Comparison of ENCODE assay signal across 12 mouse cellular contexts in the genomic region with DNA sequence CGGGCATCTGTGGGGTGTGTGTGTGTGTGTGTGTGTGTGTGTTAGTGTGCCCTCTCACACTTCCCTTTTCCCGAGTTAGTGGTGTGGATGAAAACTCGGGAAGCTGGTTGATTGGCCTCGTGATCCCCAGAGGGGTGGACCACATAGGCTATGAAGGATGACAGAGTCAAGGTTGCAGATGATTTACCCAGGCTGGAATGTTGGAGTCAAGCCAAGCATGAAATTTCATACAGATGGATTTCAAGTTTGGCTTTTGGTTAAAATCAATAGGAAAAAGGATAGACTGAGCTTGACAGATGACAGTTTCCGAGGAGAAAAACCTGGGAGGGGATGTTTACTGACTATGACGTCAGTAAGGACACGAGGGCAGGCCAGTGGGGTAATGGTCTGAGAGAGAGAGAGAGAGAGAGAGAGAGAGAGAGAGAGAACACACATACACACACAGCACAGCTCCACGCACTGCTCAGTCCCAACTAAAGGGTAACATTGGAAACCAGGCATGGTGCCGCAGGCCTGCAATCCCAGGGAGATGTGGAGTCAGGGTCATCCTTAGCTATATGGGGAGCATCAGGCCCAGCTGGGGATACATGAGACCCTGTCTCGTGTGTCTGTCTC. TPM values are rescaled to one million over a fixed set of nuclear protein-coding genes. Genes with fewer than 3 reads are reported as not detected.
DNase-seq lines count a peak whose midpoint lies in the region; ATAC-seq lines count a peak whose summit lies in the region.
"Had no signal": no experiment of that assay in that cellular context is flagged by ENCODE, and none has a peak within 500 bp of the region (broad histone marks: within the 10 kb centered on the region; RNA-seq: fewer than 3 reads in every experiment).

No protein-coding gene starts in this region.

- peaks cover 22% of the 10 kb centered on the region for H3K4me1 ChIP-seq in forebrain, embryonic 12.5 days
- 0 out of 2 replicates have a peak, but pooled peaks cover 2% of the 10 kb centered on the region for H3K4me1 ChIP-seq in forebrain, embryonic 16.5 days (replicated peaks; ENCODE audit: control insufficient read depth, insufficient read depth, low read length)
- peaks cover 31% of the 10 kb centered on the region for H3K4me1 ChIP-seq in liver, embryonic 15.5 days (replicated peaks)
- H3K4me1 ChIP-seq in liver, embryonic 11.5 days (replicated peaks; ENCODE audit: control insufficient read depth, insufficient read depth, low read length), result peaks cover 3% of the 10 kb centered on the region
- peaks cover 58% of the 10 kb centered on the region for H3K4me1 ChIP-seq in embryonic facial prominence, embryonic 10.5 days
- H3K4me1 ChIP-seq in liver, embryonic 16.5 days (ENCODE audit: control insufficient read depth, low read depth, low read length), result peaks cover 13% of the 10 kb centered on the region

- no peaks in the 10 kb centered on the region for H3K9me3 ChIP-seq in forebrain, embryonic 12.5 days
- no peaks in the 10 kb centered on the region for H3K9me3 ChIP-seq in forebrain, embryonic 16.5 days (ENCODE audit: control insufficient read depth, low read length)
- no peaks in the 10 kb centered on the region for H3K9me3 ChIP-seq in liver, embryonic 15.5 days (replicated peaks)
- H3K9me3 ChIP-seq in liver, embryonic 11.5 days (ENCODE audit: control insufficient read depth, low read length), result no peaks in the 10 kb centered on the region
- no peaks in the 10 kb centered on the region for H3K9me3 ChIP-seq in embryonic facial prominence, embryonic 10.5 days
- no peaks in the 10 kb centered on the region for H3K9me3 ChIP-seq in liver, embryonic 16.5 days (replicated peaks; ENCODE audit: control insufficient read depth, low read length)

- 0 out of 2 replicates have a peak overlapping the region, but pooled peaks have one; percentile 15 for H3K27ac ChIP-seq in forebrain, embryonic 12.5 days
- H3K27ac ChIP-seq in forebrain, embryonic 16.5 days (ENCODE audit: low read length), result no peak overlapping the region
- H3K27ac ChIP-seq in liver, embryonic 15.5 days (replicated peaks), result peak overlapping the region; percentile 6; the same call in 1 of the 2 replicates
- no peak overlapping the region for H3K27ac ChIP-seq in liver, embryonic 11.5 days (ENCODE audit: low read depth, low read length)
- H3K27ac ChIP-seq in embryonic facial prominence, embryonic 10.5 days (replicated peaks), result peak overlapping the region; percentile 20; the same call in 1 of the 2 replicates
- H3K27ac ChIP-seq in liver, embryonic 16.5 days (ENCODE audit: low read length), result peak overlapping the region; percentile 15; the same call in 1 of the 2 replicates

- WGBS in forebrain, embryonic 12.5 days, result 73% methylated on average over 9 of the region's 10 CpGs
- WGBS in forebrain, embryonic 16.5 days, result 67% methylated on average over 10 of the region's 10 CpGs
- WGBS in liver, embryonic 15.5 days (ENCODE audit: insufficient replicate concordance), result 42% methylated on average over 9 of the region's 10 CpGs
- 63% methylated on average over 10 of the region's 10 CpGs for WGBS in liver, embryonic 11.5 days
- WGBS in embryonic facial prominence, embryonic 10.5 days, result 60% methylated on average over 10 of the region's 10 CpGs
- WGBS in liver, embryonic 16.5 days (ENCODE audit: insufficient replicate concordance), result 44% methylated on average over 10 of the region's 10 CpGs

- no peaks in the 10 kb centered on the region for H3K27me3 ChIP-seq in forebrain, embryonic 12.5 days
- no peaks in the 10 kb centered on the region for H3K27me3 ChIP-seq in forebrain, embryonic 16.5 days (replicated peaks; ENCODE audit: control insufficient read depth, insufficient read depth, low read length)
- no peaks in the 10 kb centered on the region for H3K27me3 ChIP-seq in liver, embryonic 15.5 days
- no peaks in the 10 kb centered on the region for H3K27me3 ChIP-seq in liver, embryonic 11.5 days (replicated peaks; ENCODE audit: control insufficient read depth, insufficient read depth, low read length)
- no peaks in the 10 kb centered on the region for H3K27me3 ChIP-seq in embryonic facial prominence, embryonic 10.5 days (replicated peaks; ENCODE audit: low read depth, poor library complexity, severe bottlenecking)
- no peaks in the 10 kb centered on the region for H3K27me3 ChIP-seq in liver, embryonic 16.5 days (ENCODE audit: control insufficient read depth, insufficient read depth, low read depth, low read length)

- peaks cover 6% of the 10 kb centered on the region; the same call in 1 of the 2 replicates for H3K36me3 ChIP-seq in forebrain, embryonic 12.5 days (replicated peaks)
- H3K36me3 ChIP-seq in forebrain, embryonic 16.5 days (ENCODE audit: control insufficient read depth, insufficient read depth), result no peaks in the 10 kb centered on the region
- H3K36me3 ChIP-seq in liver, embryonic 15.5 days (replicated peaks), result 0 out of 2 replicates have a peak, but pooled peaks cover 5% of the 10 kb centered on the region
- H3K36me3 ChIP-seq in liver, embryonic 11.5 days (ENCODE audit: control insufficient read depth, insufficient read depth, low read length), result no peaks in the 10 kb centered on the region
- H3K36me3 ChIP-seq in embryonic facial prominence, embryonic 10.5 days (replicated peaks), result peaks cover 20% of the 10 kb centered on the region
- no peaks in the 10 kb centered on the region for H3K36me3 ChIP-seq in liver, embryonic 16.5 days (ENCODE audit: control insufficient read depth, insufficient read depth)

- no peak overlapping the region for H3K4me3 ChIP-seq in forebrain, embryonic 12.5 days (replicated peaks)
- no peak overlapping the region for H3K4me3 ChIP-seq in forebrain, embryonic 16.5 days (replicated peaks; ENCODE audit: low read length)
- H3K4me3 ChIP-seq in liver, embryonic 15.5 days (replicated peaks), result no peak overlapping the region
- H3K4me3 ChIP-seq in liver, embryonic 11.5 days (ENCODE audit: low read depth, low read length), result no peak overlapping the region
- H3K4me3 ChIP-seq in embryonic facial prominence, embryonic 10.5 days, result no peak overlapping the region
- H3K4me3 ChIP-seq in liver, embryonic 16.5 days (ENCODE audit: low read depth, low read length), result no peak overlapping the region

- no peak for ATAC-seq in forebrain, embryonic 12.5 days (ENCODE audit: low FRiP score)
- ATAC-seq in forebrain, embryonic 16.5 days, result no peak
- ATAC-seq in liver, embryonic 15.5 days (ENCODE audit: insufficient read depth), result no peak
- no peak for ATAC-seq in liver, embryonic 11.5 days (replicated peaks; ENCODE audit: low FRiP score)
- ATAC-seq in liver, embryonic 16.5 days (ENCODE audit: low read depth), result peak; percentile 42; the same call in 1 of the 2 replicates

- H3K9ac ChIP-seq in forebrain, embryonic 12.5 days, result no peak overlapping the region
- no peak overlapping the region for H3K9ac ChIP-seq in forebrain, embryonic 16.5 days (replicated peaks; ENCODE audit: low read depth, low read length)
- no peak overlapping the region for H3K9ac ChIP-seq in liver, embryonic 15.5 days
- H3K9ac ChIP-seq in liver, embryonic 11.5 days (ENCODE audit: low read depth, low read length), result no peak overlapping the region
- no peak overlapping the region for H3K9ac ChIP-seq in liver, embryonic 16.5 days (ENCODE audit: low read depth, low read length)

- DNase-seq in liver, embryonic 11.5 days (ENCODE audit: low spot score), result no peak
- DNase-seq in embryonic facial prominence, embryonic 10.5 days (ENCODE audit: low spot score), result no peak
- no peak for DNase-seq in ovary, postnatal 14 days (ENCODE audit: low spot score)
- DNase-seq in heart, postnatal 4 days, result no peak
- DNase-seq: left cerebral cortex, postnatal 4 days; midbrain, embryonic 14.5 days; right cerebral cortex, postnatal 14 days had no signal

- no peak overlapping the region for H3K4me2 ChIP-seq in forebrain, embryonic 12.5 days
- no peak overlapping the region for H3K4me2 ChIP-seq in forebrain, embryonic 16.5 days (ENCODE audit: low read length)
- no peak overlapping the region for H3K4me2 ChIP-seq in liver, embryonic 15.5 days
- H3K4me2 ChIP-seq in liver, embryonic 11.5 days, result no peak overlapping the region
- H3K4me2 ChIP-seq in liver, embryonic 16.5 days (ENCODE audit: low read depth, low read length), result no peak overlapping the region

RNA-seq across cellular contexts. Expression of gene Ttyh2, which starts 12.4 kb away (rescaled TPM):
- polyA plus RNA-seq in forebrain, embryonic 12.5 days (2016; fragmentation: Nextera tagmentation; extraction: Ambion mirVana), result 11.8 and 13.0 TPM in 2 replicates
- polyA plus RNA-seq in forebrain, embryonic 16.5 days (2015; fragmentation: Nextera tagmentation; extraction: Ambion mirVana), result 25.1 and 27.5 TPM in 2 replicates
- polyA plus RNA-seq in liver, embryonic 15.5 days (2015; fragmentation: Nextera tagmentation; extraction: Ambion mirVana), result 8.1 and 10.5 TPM in 2 replicates
- 7.1 and 7.4 TPM in 2 replicates for polyA plus RNA-seq in liver, embryonic 11.5 days (2014; fragmentation: Nextera tagmentation; extraction: Ambion mirVana)
- polyA plus RNA-seq in embryonic facial prominence, embryonic 10.5 days (2016; fragmentation: Nextera tagmentation; extraction: Ambion mirVana), result 14.9 and 16.1 TPM in 2 replicates
- polyA plus RNA-seq in liver, embryonic 16.5 days (2015; fragmentation: Nextera tagmentation; extraction: Ambion mirVana), result 11.5 and 15.3 TPM in 2 replicates
- 10 to 100 TPM; 27.4 to 27.7 TPM for total RNA-seq in heart, postnatal 4 days (2021)

RNA-seq across cellular contexts. Expression of gene Rpl38, which starts 19.4 kb away (rescaled TPM):
- polyA plus RNA-seq in forebrain, embryonic 12.5 days (2016; fragmentation: Nextera tagmentation; extraction: Ambion mirVana), result 859 and 942 TPM in 2 replicates
- 637 and 697 TPM in 2 replicates for polyA plus RNA-seq in forebrain, embryonic 16.5 days (2015; fragmentation: Nextera tagmentation; extraction: Ambion mirVana)
- polyA plus RNA-seq in liver, embryonic 15.5 days (2015; fragmentation: Nextera tagmentation; extraction: Ambion mirVana), result 503 and 662 TPM in 2 replicates
- 1,440 and 1,641 TPM in 2 replicates for polyA plus RNA-seq in liver, embryonic 11.5 days (2014; fragmentation: Nextera tagmentation; extraction: Ambion mirVana)
- 1,047 and 1,098 TPM in 2 replicates for polyA plus RNA-seq in embryonic facial prominence, embryonic 10.5 days (2016; fragmentation: Nextera tagmentation; extraction: Ambion mirVana)
- 598 and 706 TPM in 2 replicates for polyA plus RNA-seq in liver, embryonic 16.5 days (2015; fragmentation: Nextera tagmentation; extraction: Ambion mirVana)
- 100 to 1,000 TPM; 922 to 952 TPM for total RNA-seq in heart, postnatal 4 days (2021)

RNA-seq across cellular contexts. Expression of gene Dnaic2, which starts 39.5 kb away (rescaled TPM):
- 1.9 and 2.0 TPM in 2 replicates for polyA plus RNA-seq in forebrain, embryonic 12.5 days (2016; fragmentation: Nextera tagmentation; extraction: Ambion mirVana)
- polyA plus RNA-seq in forebrain, embryonic 16.5 days (2015; fragmentation: Nextera tagmentation; extraction: Ambion mirVana), result 1.5 and 2.0 TPM in 2 replicates
- 0.18 and 0.56 TPM in 2 replicates for polyA plus RNA-seq in liver, embryonic 15.5 days (2015; fragmentation: Nextera tagmentation; extraction: Ambion mirVana)
- not detected in 2 replicates for polyA plus RNA-seq in liver, embryonic 11.5 days (2014; fragmentation: Nextera tagmentation; extraction: Ambion mirVana)
- polyA plus RNA-seq in embryonic facial prominence, embryonic 10.5 days (2016; fragmentation: Nextera tagmentation; extraction: Ambion mirVana), result 1.7 and 1.8 TPM in 2 replicates
- 0.63 and 1.4 TPM in 2 replicates for polyA plus RNA-seq in liver, embryonic 16.5 days (2015; fragmentation: Nextera tagmentation; extraction: Ambion mirVana)
- total RNA-seq in heart, postnatal 4 days (2021), result under 1 TPM; 0.79 to 0.88 TPM
- total RNA-seq: granulocyte monocyte progenitor cell, adult 5-6 weeks had no signal

Comparison
In these comparisons a context has a peak if more than half of its experiments do, and no peak if none do; other contexts are left out.
1. H3K27ac ChIP-seq: peak in forebrain, embryonic 12.5 days (single experiment), liver, embryonic 15.5 days (single experiment), embryonic facial prominence, embryonic 10.5 days (single experiment) and liver, embryonic 16.5 days (single experiment); none in forebrain, embryonic 16.5 days (single experiment) and liver, embryonic 11.5 days (single experiment).